15 mouse cellular contexts compared by ENCODE assay signal in the genomic region with DNA sequence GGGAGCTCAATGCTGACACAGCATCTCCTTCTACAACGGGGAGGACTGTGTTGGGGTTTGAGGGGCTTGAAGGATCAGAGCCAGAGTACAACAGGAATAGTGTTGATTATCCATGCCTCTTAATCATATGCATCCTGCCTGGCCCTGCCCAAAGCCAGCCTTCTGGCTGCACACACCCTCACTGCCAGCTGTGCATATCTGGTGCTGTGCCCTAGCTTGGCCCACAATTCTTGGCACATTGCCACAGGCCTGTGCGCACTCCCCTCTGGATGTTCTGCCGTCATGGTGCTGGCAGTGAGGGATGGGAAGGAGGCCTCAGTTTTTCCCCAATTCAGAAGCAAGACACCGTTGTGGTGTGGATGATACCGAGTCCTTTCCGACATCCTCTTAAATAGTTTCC. TPM values are rescaled to one million over a fixed set of nuclear protein-coding genes. Genes with fewer than 3 reads are reported as not detected.
DNase-seq lines count a peak whose midpoint lies in the region; ATAC-seq lines count a peak whose summit lies in the region.
"Had no signal": no experiment of that assay in that cellular context is flagged by ENCODE, and none has a peak within 500 bp of the region (broad histone marks: within the 10 kb centered on the region; RNA-seq: fewer than 3 reads in every experiment).

No protein-coding gene starts in this region.

- 75% methylated on average over 6 of the region's 6 CpGs for WGBS in midbrain, embryonic 14.5 days
- WGBS in midbrain, embryonic 15.5 days: 71% methylated on average over 6 of the region's 6 CpGs
- WGBS in embryonic facial prominence, embryonic 15.5 days: 49% methylated on average over 6 of the region's 6 CpGs
- 55% methylated on average over 6 of the region's 6 CpGs for WGBS in intestine, embryonic 16.5 days

- H3K36me3 ChIP-seq in midbrain, embryonic 14.5 days (ENCODE audit: control insufficient read depth, insufficient read depth, low read length): no peaks in the 10 kb centered on the region
- H3K36me3 ChIP-seq in midbrain, embryonic 15.5 days (replicated peaks): no peaks in the 10 kb centered on the region
- H3K36me3 ChIP-seq in embryonic facial prominence, embryonic 15.5 days: no peaks in the 10 kb centered on the region
- no peaks in the 10 kb centered on the region for H3K36me3 ChIP-seq in intestine, embryonic 16.5 days (ENCODE audit: control insufficient read depth, insufficient read depth, low read length)
- H3K36me3 ChIP-seq: midbrain, embryonic 12.5 days had no signal

- H3K4me1 ChIP-seq in midbrain, embryonic 14.5 days (ENCODE audit: control insufficient read depth, insufficient read depth, low read length): no peaks in the 10 kb centered on the region
- H3K4me1 ChIP-seq in midbrain, embryonic 15.5 days: no peaks in the 10 kb centered on the region
- H3K4me1 ChIP-seq in embryonic facial prominence, embryonic 15.5 days: peaks cover 7% of the 10 kb centered on the region; the same call in 1 of the 2 replicates
- H3K4me1 ChIP-seq in intestine, embryonic 16.5 days (ENCODE audit: control insufficient read depth, insufficient read depth, low read length): no peaks in the 10 kb centered on the region

- H3K9ac ChIP-seq in midbrain, embryonic 14.5 days (replicated peaks; ENCODE audit: low read length): no peak overlapping the region
- H3K9ac ChIP-seq in midbrain, embryonic 15.5 days: no peak overlapping the region
- no peak overlapping the region for H3K9ac ChIP-seq in embryonic facial prominence, embryonic 15.5 days
- H3K9ac ChIP-seq in intestine, embryonic 16.5 days (ENCODE audit: low read depth, low read length): no peak overlapping the region
- H3K9ac ChIP-seq: midbrain, embryonic 12.5 days had no signal

- no peaks in the 10 kb centered on the region for H3K9me3 ChIP-seq in midbrain, embryonic 14.5 days (ENCODE audit: control insufficient read depth, low read length)
- H3K9me3 ChIP-seq in midbrain, embryonic 15.5 days: no peaks in the 10 kb centered on the region
- no peaks in the 10 kb centered on the region for H3K9me3 ChIP-seq in embryonic facial prominence, embryonic 15.5 days (replicated peaks)
- no peaks in the 10 kb centered on the region for H3K9me3 ChIP-seq in intestine, embryonic 16.5 days (ENCODE audit: control insufficient read depth, low read length)
- H3K9me3 ChIP-seq: midbrain, embryonic 12.5 days had no signal

- no peaks in the 10 kb centered on the region for H3K27me3 ChIP-seq in midbrain, embryonic 14.5 days (ENCODE audit: control insufficient read depth, insufficient read depth, low read length)
- H3K27me3 ChIP-seq in midbrain, embryonic 15.5 days (replicated peaks): no peaks in the 10 kb centered on the region
- no peaks in the 10 kb centered on the region for H3K27me3 ChIP-seq in embryonic facial prominence, embryonic 15.5 days
- no peaks in the 10 kb centered on the region for H3K27me3 ChIP-seq in intestine, embryonic 16.5 days (replicated peaks; ENCODE audit: control insufficient read depth, insufficient read depth, low read length)
- H3K27me3 ChIP-seq: midbrain, embryonic 12.5 days had no signal

- DNase-seq in heart, postnatal 4 days: peak; percentile 56
- no peak for DNase-seq in heart, adult 9 months (ENCODE audit: low spot score in 2 of 2)
- DNase-seq in midbrain, embryonic 14.5 days: peak; percentile 75
- peak; percentile 26 for DNase-seq in lung, postnatal 36 days
- DNase-seq in urinary bladder, postnatal 10 days (ENCODE audit: low spot score): no peak
- DNase-seq: cerebellum, adult 11 months had no signal

- no peak overlapping the region for H3K4me2 ChIP-seq in midbrain, embryonic 14.5 days (ENCODE audit: low read length)
- no peak overlapping the region for H3K4me2 ChIP-seq in midbrain, embryonic 15.5 days
- no peak overlapping the region for H3K4me2 ChIP-seq in embryonic facial prominence, embryonic 15.5 days (replicated peaks)
- no peak overlapping the region for H3K4me2 ChIP-seq in intestine, embryonic 16.5 days (ENCODE audit: low read depth, low read length)
- H3K4me2 ChIP-seq: midbrain, embryonic 12.5 days had no signal

- no peak overlapping the region for H3K4me3 ChIP-seq in midbrain, embryonic 14.5 days (replicated peaks; ENCODE audit: low read depth, low read length)
- H3K4me3 ChIP-seq in midbrain, embryonic 15.5 days: no peak overlapping the region
- no peak overlapping the region for H3K4me3 ChIP-seq in embryonic facial prominence, embryonic 15.5 days (replicated peaks)
- no peak overlapping the region for H3K4me3 ChIP-seq in intestine, embryonic 16.5 days (ENCODE audit: low read length)
- H3K4me3 ChIP-seq: midbrain, embryonic 12.5 days had no signal

- peak; percentile 57; the same call in 1 of the 2 replicates for ATAC-seq in midbrain, embryonic 14.5 days (ENCODE audit: low FRiP score, low TSS enrichment)
- no peak for ATAC-seq in midbrain, embryonic 15.5 days (replicated peaks)
- ATAC-seq in embryonic facial prominence, embryonic 15.5 days (ENCODE audit: insufficient number of reproducible peaks, low FRiP score, low TSS enrichment, low read depth): peak; percentile 73
- no peak for ATAC-seq in intestine, embryonic 16.5 days

- H3K27ac ChIP-seq in midbrain, embryonic 14.5 days (replicated peaks; ENCODE audit: low read depth, low read length): no peak overlapping the region
- H3K27ac ChIP-seq in midbrain, embryonic 15.5 days: no peak overlapping the region
- no peak overlapping the region for H3K27ac ChIP-seq in embryonic facial prominence, embryonic 15.5 days (replicated peaks)
- H3K27ac ChIP-seq in intestine, embryonic 16.5 days (ENCODE audit: low read length): no peak overlapping the region
- H3K27ac ChIP-seq: midbrain, embryonic 12.5 days had no signal

RNA-seq across cellular contexts. Expression of a gene that starts 44.9 kb away (rescaled TPM):
- under 1 TPM; 0.26 to 0.29 TPM for total RNA-seq in heart, postnatal 4 days (2021)
- polyA plus RNA-seq in midbrain, embryonic 14.5 days (2014; fragmentation: Nextera tagmentation; extraction: Ambion mirVana): not detected in 2 replicates
- 0.04 TPM in 2 replicates for polyA plus RNA-seq in midbrain, embryonic 15.5 days (2015; fragmentation: Nextera tagmentation; extraction: Ambion mirVana)
- not detected in 2 replicates for polyA plus RNA-seq in embryonic facial prominence, embryonic 15.5 days (2015; fragmentation: Nextera tagmentation; extraction: Ambion mirVana)
- 0.02 TPM in 1 of 2 replicates, not detected in the other for polyA plus RNA-seq in intestine, embryonic 16.5 days (2015; fragmentation: Nextera tagmentation; extraction: Ambion mirVana)
- polyA plus RNA-seq: embryonic facial prominence, embryonic 11.5 days; kidney, embryonic 14.5 days; limb, embryonic 11.5 days; midbrain, embryonic 12.5 days had no signal

RNA-seq across cellular contexts. Expression of a gene that starts 46.3 kb away (rescaled TPM):
- total RNA-seq in heart, postnatal 4 days (2021): not detected
- not detected in 2 replicates for polyA plus RNA-seq in midbrain, embryonic 14.5 days (2014; fragmentation: Nextera tagmentation; extraction: Ambion mirVana)
- polyA plus RNA-seq in midbrain, embryonic 15.5 days (2015; fragmentation: Nextera tagmentation; extraction: Ambion mirVana): not detected in 2 replicates
- polyA plus RNA-seq in embryonic facial prominence, embryonic 15.5 days (2015; fragmentation: Nextera tagmentation; extraction: Ambion mirVana): not detected in 2 replicates
- not detected in 2 replicates for polyA plus RNA-seq in intestine, embryonic 16.5 days (2015; fragmentation: Nextera tagmentation; extraction: Ambion mirVana)
- total RNA-seq: gastrocnemius, postnatal 4 days had no signal
- polyA plus RNA-seq: embryonic facial prominence, embryonic 11.5 days; kidney, embryonic 14.5 days; limb, embryonic 11.5 days; midbrain, embryonic 12.5 days; small intestine, adult 2 months had no signal

RNA-seq across cellular contexts. Expression of a gene that starts 50.3 kb away (rescaled TPM):
- total RNA-seq in heart, postnatal 4 days (2021): not detected
- not detected in 2 replicates for polyA plus RNA-seq in midbrain, embryonic 14.5 days (2014; fragmentation: Nextera tagmentation; extraction: Ambion mirVana)
- not detected in 2 replicates for polyA plus RNA-seq in midbrain, embryonic 15.5 days (2015; fragmentation: Nextera tagmentation; extraction: Ambion mirVana)
- polyA plus RNA-seq in embryonic facial prominence, embryonic 15.5 days (2015; fragmentation: Nextera tagmentation; extraction: Ambion mirVana): not detected in 2 replicates
- polyA plus RNA-seq in intestine, embryonic 16.5 days (2015; fragmentation: Nextera tagmentation; extraction: Ambion mirVana): not detected in 2 replicates
- total RNA-seq: gastrocnemius, postnatal 4 days had no signal
- polyA plus RNA-seq: embryonic facial prominence, embryonic 11.5 days; kidney, embryonic 14.5 days; midbrain, embryonic 12.5 days; small intestine, adult 2 months had no signal

Comparison
In these comparisons a context has a peak if more than half of its experiments do, and no peak if none do; other contexts are left out.
1. DNase-seq: peak in heart, postnatal 4 days (single experiment), midbrain, embryonic 14.5 days (single experiment) and lung, postnatal 36 days (single experiment); none in heart, adult 9 months (0 of 2) and urinary bladder, postnatal 10 days (single experiment).
2. ATAC-seq: peak in midbrain, embryonic 14.5 days (single experiment) and embryonic facial prominence, embryonic 15.5 days (single experiment); none in midbrain, embryonic 15.5 days (single experiment) and intestine, embryonic 16.5 days (single experiment).